Mouse (Mus musculus): ENCODE data around the gene D6Wsu163e. TPM values are rescaled to one million over a fixed set of nuclear protein-coding genes. Genes with fewer than 3 reads are reported as not detected.

The D6Wsu163e gene
- 3.0 and 4.4 TPM in 2 replicates for polyA plus RNA-seq (2012; rRNA removed)

DNA sequence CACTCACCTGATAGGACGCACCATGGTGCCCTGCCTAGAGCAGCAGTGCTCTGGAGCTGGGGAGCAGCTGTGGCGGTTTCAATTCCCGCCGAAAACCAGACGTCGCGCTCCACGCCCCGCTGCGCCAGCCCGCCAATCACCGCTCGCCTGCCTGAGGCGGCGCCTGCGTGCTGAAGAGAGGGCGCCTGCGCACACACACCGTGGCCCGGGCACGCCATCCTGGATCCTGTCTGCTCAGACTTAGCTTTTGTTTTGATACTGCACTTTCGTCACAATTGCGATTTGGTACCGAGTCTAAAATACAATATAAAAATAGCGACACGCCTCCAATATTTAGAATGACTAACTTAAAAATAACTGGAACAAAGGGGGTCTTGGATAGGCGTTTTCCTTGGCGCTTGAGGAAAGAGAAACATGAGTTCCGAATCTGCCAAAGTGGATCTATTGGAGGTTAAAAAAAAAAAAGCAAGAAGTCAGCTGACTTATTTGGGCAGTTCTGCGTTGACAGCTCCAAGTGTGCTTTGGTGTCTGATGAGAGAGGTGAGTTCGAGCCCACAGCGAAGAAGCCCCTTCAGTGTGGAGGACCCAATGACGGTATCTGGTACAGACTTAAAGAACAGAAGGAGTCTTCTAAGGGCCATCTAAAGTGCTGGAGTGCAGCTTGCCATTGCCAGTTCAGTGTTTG, at the start of gene D6Wsu163e, which contains the start of gene Rad51ap1:
Gene D6Wsu163e (plus strand): TSS at position 476 of the 685 bp plus-strand sequence.
Gene Rad51ap1 (minus strand): TSS at position 101 of the 685 bp plus-strand sequence.
- peak within 1 kb of the TSS; percentile 21 for H3K27ac ChIP-seq (ENCODE audit: insufficient read depth, low read length)
- no peaks in the 10 kb centered on the region for H3K27me3 ChIP-seq (ENCODE audit: control insufficient read depth, insufficient read depth, low read length)
- DNase-seq (ENCODE audit: low read depth in 1 of 2, low spot score in 2 of 2): peak; percentile 93

GRCm38 (mm10) chr6:126907378-126907777, 32.4 kb upstream of the D6Wsu163e start:
- DNase-seq (ENCODE audit: low read depth in 1 of 2, low spot score in 2 of 2): no peak
- Histone ChIP-seq H3K27me3 (ENCODE audit: control insufficient read depth, insufficient read depth, low read length) (no peaks in the 10 kb centered on the region), H3K27ac (ENCODE audit: insufficient read depth, low read length) (no peak overlapping the region), H3K36me3 (ENCODE audit: control insufficient read depth, insufficient read depth, low read length) (no peaks in the 10 kb centered on the region), H3K4me1 (ENCODE audit: control insufficient read depth, insufficient read depth, insufficient read length) (peaks cover 5% of the 10 kb centered on the region; the same call in 1 of the 2 replicates), H3K4me3 (ENCODE audit: extremely low read depth, insufficient read depth, insufficient read length) (no peak overlapping the region)
- 81% methylated on average over 4 of the region's 5 CpGs for WGBS
- no peak for TF ChIP-seq CTCF (IDR thresholded peaks at IDR 0.05; ENCODE audit: extremely low read depth, insufficient read depth, insufficient read length, insufficient replicate concordance)
- TF ChIP-seq POLR2A (IDR thresholded peaks at IDR 0.05; ENCODE audit: low read depth, low read length): no peak

More for the DNA sequence above, at the start of gene D6Wsu163e, which contains the start of gene Rad51ap1:
- WGBS: under 1% methylated on average over 33 of the region's 33 CpGs
- Histone ChIP-seq H3K4me3 (ENCODE audit: extremely low read depth, insufficient read depth, insufficient read length) (peak within 1 kb of the TSS; percentile 80), H3K4me1 (ENCODE audit: control insufficient read depth, insufficient read depth, insufficient read length) (peaks cover 7% of the 10 kb centered on the region), H3K36me3 (ENCODE audit: control insufficient read depth, insufficient read depth, low read length) (peaks cover 14% of the 10 kb centered on the region)
- no peak for TF ChIP-seq CTCF (IDR thresholded peaks at IDR 0.05; ENCODE audit: extremely low read depth, insufficient read depth, insufficient read length, insufficient replicate concordance)
- no peak for TF ChIP-seq POLR2A (IDR thresholded peaks at IDR 0.05; ENCODE audit: low read depth, low read length)

DNA sequence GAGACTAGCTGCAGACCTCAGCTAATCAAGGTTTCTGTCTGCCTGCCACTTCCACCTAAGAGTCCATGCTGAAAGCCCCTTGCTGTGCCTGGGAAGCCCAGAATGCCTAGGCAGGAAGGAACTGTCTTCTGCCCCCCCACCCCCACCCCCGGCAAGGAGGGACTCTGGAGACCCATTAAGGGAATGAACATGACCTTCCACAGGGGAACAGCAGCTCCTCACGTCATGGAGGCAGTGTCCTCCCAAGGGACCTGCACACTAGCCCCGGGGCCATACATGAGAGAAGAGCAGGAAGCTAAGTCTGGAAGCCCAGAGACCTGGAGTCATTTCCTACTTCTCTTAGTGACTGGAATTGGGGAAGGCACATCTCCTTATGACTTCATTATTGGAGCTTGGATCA, 31.9 kb upstream of the D6Wsu163e start:
- Histone ChIP-seq H3K27me3 (ENCODE audit: control insufficient read depth, insufficient read depth, low read length) (no peaks in the 10 kb centered on the region), H3K4me3 (ENCODE audit: extremely low read depth, insufficient read depth, insufficient read length) (no peak overlapping the region), H3K4me1 (ENCODE audit: control insufficient read depth, insufficient read depth, insufficient read length) (peaks cover 5% of the 10 kb centered on the region; the same call in 1 of the 2 replicates), H3K27ac (ENCODE audit: insufficient read depth, low read length) (no peak overlapping the region), H3K36me3 (ENCODE audit: control insufficient read depth, insufficient read depth, low read length) (no peaks in the 10 kb centered on the region)
- WGBS: 40% methylated on average over 3 of the region's 3 CpGs
- DNase-seq (ENCODE audit: low read depth in 1 of 2, low spot score in 2 of 2): no peak
- TF ChIP-seq CTCF (IDR thresholded peaks at IDR 0.05; ENCODE audit: extremely low read depth, insufficient read depth, insufficient read length, insufficient replicate concordance) (no peak), POLR2A (IDR thresholded peaks at IDR 0.05; ENCODE audit: low read depth, low read length) (no peak)

DNA sequence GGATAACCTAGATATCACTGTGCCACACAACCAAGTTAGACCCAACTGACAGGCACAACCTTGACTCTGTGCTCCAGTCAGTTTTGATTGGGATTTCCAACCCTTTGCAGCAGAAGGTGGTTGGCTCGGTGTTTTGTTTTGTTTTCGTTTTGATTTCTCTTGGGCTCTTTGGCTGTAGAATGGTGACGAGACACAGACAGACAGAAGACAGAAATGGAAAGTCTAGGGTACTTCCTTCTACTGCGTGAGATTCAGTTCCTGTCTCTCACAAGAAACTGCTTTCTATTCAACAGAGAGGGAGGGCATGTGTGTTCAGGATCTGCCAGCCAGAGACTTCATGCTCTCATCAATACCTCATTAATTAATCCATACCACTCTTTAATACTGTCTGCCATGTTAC, 29.0 kb upstream of the D6Wsu163e start:
- 10% methylated on average over 4 of the region's 4 CpGs for WGBS
- Histone ChIP-seq H3K4me1 (ENCODE audit: control insufficient read depth, insufficient read depth, insufficient read length) (peaks cover 5% of the 10 kb centered on the region; the same call in 1 of the 2 replicates), H3K4me3 (ENCODE audit: extremely low read depth, insufficient read depth, insufficient read length) (peak overlapping the region; percentile 32; the same call in 1 of the 2 replicates)

GRCm38 (mm10) chr6:126914928-126915327, 24.8 kb upstream of the D6Wsu163e start:
- TF ChIP-seq CTCF (IDR thresholded peaks at IDR 0.05; ENCODE audit: extremely low read depth, insufficient read depth, insufficient read length, insufficient replicate concordance) (no peak), POLR2A (IDR thresholded peaks at IDR 0.05; ENCODE audit: low read depth, low read length) (no peak)
- H3K36me3 ChIP-seq (ENCODE audit: control insufficient read depth, insufficient read depth, low read length): no peaks in the 10 kb centered on the region
- H3K4me3 ChIP-seq (ENCODE audit: extremely low read depth, insufficient read depth, insufficient read length): no peak overlapping the region
- H3K27me3 ChIP-seq (ENCODE audit: control insufficient read depth, insufficient read depth, low read length): no peaks in the 10 kb centered on the region
- 82% methylated on average over 5 of the region's 5 CpGs for WGBS
- DNase-seq (ENCODE audit: low read depth in 1 of 2, low spot score in 2 of 2): no peak
- H3K4me1 ChIP-seq (ENCODE audit: control insufficient read depth, insufficient read depth, insufficient read length): peaks cover 5% of the 10 kb centered on the region; the same call in 1 of the 2 replicates
- no peak overlapping the region; the same call in 1 of the 2 replicates for H3K27ac ChIP-seq (ENCODE audit: insufficient read depth, low read length)

More for the DNA sequence above, 29.0 kb upstream of the D6Wsu163e start:
- H3K27me3 ChIP-seq (ENCODE audit: control insufficient read depth, insufficient read depth, low read length): no peaks in the 10 kb centered on the region
- peak in 1 of 2 experiments; percentile 7 for DNase-seq (ENCODE audit: low read depth in 1 of 2, low spot score in 2 of 2)
- peak overlapping the region; percentile 58; the same call in 1 of the 2 replicates for H3K27ac ChIP-seq (ENCODE audit: insufficient read depth, low read length)
- no peaks in the 10 kb centered on the region for H3K36me3 ChIP-seq (ENCODE audit: control insufficient read depth, insufficient read depth, low read length)
- TF ChIP-seq POLR2A (IDR thresholded peaks at IDR 0.05; ENCODE audit: low read depth, low read length): no peak
- no peak for TF ChIP-seq CTCF (IDR thresholded peaks at IDR 0.05; ENCODE audit: extremely low read depth, insufficient read depth, insufficient read length, insufficient replicate concordance)

DNA sequence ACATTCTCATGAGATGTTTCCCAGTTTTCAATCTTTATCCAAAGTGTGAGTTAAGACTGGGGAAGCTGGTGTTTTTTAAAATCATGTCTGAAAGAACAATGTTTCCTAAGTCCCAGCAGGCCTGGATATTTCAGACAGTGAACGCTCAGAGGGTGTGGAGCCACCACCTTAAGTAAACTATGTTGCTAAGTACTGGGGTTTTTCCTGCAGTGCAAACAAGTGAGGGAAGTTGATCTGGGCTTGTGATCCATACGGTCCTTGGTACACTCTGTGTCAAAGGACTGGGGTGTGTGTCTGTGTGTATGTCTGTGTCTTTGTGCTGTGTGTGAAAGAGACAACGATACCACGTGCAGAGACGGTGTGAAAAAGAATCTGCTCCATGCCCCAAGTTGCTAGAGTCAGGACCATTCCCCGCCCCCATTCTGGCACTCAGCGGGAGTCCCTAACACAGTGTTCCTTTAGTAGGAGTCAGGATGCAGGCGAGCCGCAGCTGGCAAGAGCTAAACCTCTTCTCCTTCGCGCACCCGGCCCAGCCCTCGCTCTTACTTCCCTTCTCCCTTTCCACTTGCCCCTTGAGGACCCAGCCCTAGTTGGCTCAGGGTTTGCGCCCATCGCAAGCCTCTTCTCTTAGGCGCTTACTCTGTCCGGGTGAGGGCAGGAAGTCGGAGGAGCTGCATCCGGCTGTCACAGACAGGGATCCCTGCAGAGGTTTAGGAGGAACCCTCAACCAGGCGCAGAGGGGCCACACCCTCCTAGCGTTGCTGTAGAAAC, 18.5 kb upstream of the D6Wsu163e start, which contains the start of gene Dyrk4:
Gene Dyrk4 (minus strand): TSS at position 729 of the 771 bp plus-strand sequence.
- no peak for DNase-seq (ENCODE audit: low read depth in 1 of 2, low spot score in 2 of 2)
- TF ChIP-seq POLR2A (IDR thresholded peaks at IDR 0.05; ENCODE audit: low read depth, low read length) (no peak), CTCF (IDR thresholded peaks at IDR 0.05; ENCODE audit: extremely low read depth, insufficient read depth, insufficient read length, insufficient replicate concordance) (no peak)
- Histone ChIP-seq H3K27ac (ENCODE audit: insufficient read depth, low read length) (no peak within 1 kb of the TSS), H3K27me3 (ENCODE audit: control insufficient read depth, insufficient read depth, low read length) (no peaks in the 10 kb centered on the region), H3K4me3 (ENCODE audit: extremely low read depth, insufficient read depth, insufficient read length) (no peak within 1 kb of the TSS), H3K36me3 (ENCODE audit: control insufficient read depth, insufficient read depth, low read length) (no peaks in the 10 kb centered on the region), H3K4me1 (ENCODE audit: control insufficient read depth, insufficient read depth, insufficient read length) (no peaks in the 10 kb centered on the region)
- 39% methylated on average over 21 of the region's 21 CpGs for WGBS
